Mouse (Mus musculus): Measurements from ENCODE around the gene Ihh.

GRCm38 (mm10) chr1:74961722-74962121 is 10.2 kb upstream of the Ihh start:
- TF ChIP-seq CTCF (conservative IDR thresholded peaks at IDR 0.05 in 1 of 2, IDR thresholded peaks at IDR 0.05 in 1 of 2; ENCODE audit: low read depth in 2 of 2, low read length in 2 of 2): no peak
- no peak for TF ChIP-seq RCOR1 (conservative IDR thresholded peaks at IDR 0.05; ENCODE audit: low read depth, low read length)
